ENCODE assay signal across 8 mouse cellular contexts in genomic region chr4:134883266-134883665, GRCm38 (mm10). TPM values are rescaled to one million over a fixed set of nuclear protein-coding genes. Genes with fewer than 3 reads are reported as not detected.
DNase-seq lines count a peak whose midpoint lies in the region; ATAC-seq lines count a peak whose summit lies in the region.

No protein-coding gene starts in this region.

- no peak overlapping the region for H3K27ac ChIP-seq in kidney, embryonic 15.5 days

- H3K9me3 ChIP-seq in kidney, embryonic 15.5 days (replicated peaks): no peaks in the 10 kb centered on the region

- no peaks in the 10 kb centered on the region for H3K36me3 ChIP-seq in kidney, embryonic 15.5 days

- H3K4me1 ChIP-seq in kidney, embryonic 15.5 days: peaks cover 12% of the 10 kb centered on the region

- peak; percentile 25 for DNase-seq in kidney, adult 11 months
- DNase-seq in MN1 (ENCODE audit: low spot score): peak; percentile 62
- DNase-seq in c-Kit-positive CD71-positive TER-119-negative erythroid progenitor cells, embryonic 14.5 days (ENCODE audit: low read depth): peak; percentile 44
- DNase-seq in kidney, postnatal 36 days: peak; percentile 29 to 66
- DNase-seq in naive thymus-derived CD4-positive, alpha-beta T cell, adult 2 months (ENCODE audit: low read depth): peak; percentile 69
- DNase-seq in urinary bladder, adult 18-20 months (ENCODE audit: low spot score in 2 of 2): no peak
- DNase-seq in ovary, adult 18-20 months (ENCODE audit: low spot score): no peak

- H3K9ac ChIP-seq in kidney, embryonic 15.5 days: no peak overlapping the region

- no peak for ATAC-seq in kidney, embryonic 15.5 days (replicated peaks; ENCODE audit: low FRiP score)

- no peak overlapping the region for H3K4me3 ChIP-seq in kidney, embryonic 15.5 days (replicated peaks)

- no peaks in the 10 kb centered on the region for H3K27me3 ChIP-seq in kidney, embryonic 15.5 days

- WGBS in kidney, embryonic 15.5 days: 37% methylated on average over 7 of the region's 7 CpGs

- H3K4me2 ChIP-seq in kidney, embryonic 15.5 days: no peak overlapping the region

RNA-seq across cellular contexts. Expression of gene Rhd, which starts 18.9 kb away (rescaled TPM):
- polyA plus RNA-seq in kidney, embryonic 15.5 days (2015; fragmentation: Nextera tagmentation; extraction: Ambion mirVana): 5.7 and 7.9 TPM in 2 replicates

RNA-seq across cellular contexts. Expression of gene Maco1, which starts 30.1 kb away (rescaled TPM):
- polyA plus RNA-seq in kidney, embryonic 15.5 days (2015; fragmentation: Nextera tagmentation; extraction: Ambion mirVana): 38.4 and 39.7 TPM in 2 replicates

RNA-seq across cellular contexts. Expression of gene Tmem50a, which starts 31.6 kb away (rescaled TPM):
- 173 and 174 TPM in 2 replicates for polyA plus RNA-seq in kidney, embryonic 15.5 days (2015; fragmentation: Nextera tagmentation; extraction: Ambion mirVana)

RNA-seq across cellular contexts. Expression of gene Rsrp1, which starts 40.1 kb away (rescaled TPM):
- polyA plus RNA-seq in kidney, embryonic 15.5 days (2015; fragmentation: Nextera tagmentation; extraction: Ambion mirVana): 404 and 429 TPM in 2 replicates

RNA-seq across cellular contexts. Expression of gene Syf2, which starts 47.4 kb away (rescaled TPM):
- 82.7 and 83.9 TPM in 2 replicates for polyA plus RNA-seq in kidney, embryonic 15.5 days (2015; fragmentation: Nextera tagmentation; extraction: Ambion mirVana)

Comparison
In these comparisons a context has a peak if more than half of its experiments do, and no peak if none do; other contexts are left out.
1. DNase-seq: peak in kidney, adult 11 months (single experiment), MN1 (single experiment), c-Kit-positive CD71-positive TER-119-negative erythroid progenitor cells, embryonic 14.5 days (single experiment), kidney, postnatal 36 days (2 of 2) and naive thymus-derived CD4-positive, alpha-beta T cell, adult 2 months (single experiment); none in urinary bladder, adult 18-20 months (0 of 2) and ovary, adult 18-20 months (single experiment).